Mouse (Mus musculus): ENCODE measurements around the gene Ergic2. TPM values are rescaled to one million over a fixed set of nuclear protein-coding genes. Genes with fewer than 3 reads are reported as not detected.

Ergic2 gene
- polyA plus RNA-seq, 1 experiment from 2014 or later = 215 TPM

Other genes with a start within 250 kb of the Ergic2 start
- gene Far2, start 165.1 kb downstream of the Ergic2 start, polyA plus RNA-seq (2015; fragmentation: Nextera tagmentation; extraction: Ambion mirVana) = 3.0 and 3.8 TPM in 2 replicates
- 1.6 and 2.0 TPM in 2 replicates for gene Tmtc1, start 232.0 kb upstream of the Ergic2 start, polyA plus RNA-seq (2015; fragmentation: Nextera tagmentation; extraction: Ambion mirVana)